Mouse (Mus musculus) cerebellum, adult 2 months (tissue): ENCODE results near the gene Casc3.

Source experiments
- CTCF ChIP-seq: fragments of 200-500 bp; IDR thresholded peaks from 2 replicates; pipeline ENCODE4 v1.5.1; 2011; ENCODE audit warnings: low read depth, mild to moderate bottlenecking, control low read depth, low read length, moderate library complexity, borderline replicate concordance; ENCODE audit not compliant: insufficient read depth
- POLR2A ChIP-seq: fragments of 200-500 bp; IDR thresholded peaks from 2 replicates; pipeline ENCODE4 v1.6.1; 2011; ENCODE audit warnings: low read length, control low read depth, borderline replicate concordance; ENCODE audit not compliant: insufficient read depth

- TF ChIP-seq CTCF (no peak), POLR2A (no peak)
These were observed 67.3 kb downstream of the Casc3 start for GRCm38 (mm10) chr11:98872040-98872439.
